Mouse (Mus musculus): ENCODE measurements around the gene Ank2. TPM values are rescaled to one million over a fixed set of nuclear protein-coding genes. Genes with fewer than 3 reads are reported as not detected.

Gene Ank2
- polyA plus RNA-seq, 1 experiment from 2014 or later, result 159 TPM

GRCm38 (mm10) chr3:127453254-127453653 lies 45.9 kb downstream of the Ank2 start:
- no peaks in the 10 kb centered on the region for H3K9me3 ChIP-seq
- WGBS, result 72% methylated on average over 6 of the region's 6 CpGs
- H3K4me2 ChIP-seq (replicated peaks), result no peak overlapping the region
- H3K27me3 ChIP-seq, result no peaks in the 10 kb centered on the region
- H3K9ac ChIP-seq (replicated peaks), result no peak overlapping the region
- H3K4me3 ChIP-seq, result no peak overlapping the region
- no peaks in the 10 kb centered on the region for H3K4me1 ChIP-seq
- no peak overlapping the region for H3K27ac ChIP-seq (replicated peaks)
- H3K36me3 ChIP-seq, result no peaks in the 10 kb centered on the region
- no peak for ATAC-seq (replicated peaks)

GRCm38 (mm10) chr3:127452233-127452632 lies 46.9 kb downstream of the Ank2 start:
- 44% methylated on average over 13 of the region's 13 CpGs for WGBS
- H3K36me3 ChIP-seq, result no peaks in the 10 kb centered on the region
- no peaks in the 10 kb centered on the region for H3K27me3 ChIP-seq
- no peak overlapping the region for H3K9ac ChIP-seq (replicated peaks)
- ATAC-seq (replicated peaks), result 0 out of 2 replicates have a peak, but pooled peaks have one; percentile 32
- H3K4me3 ChIP-seq, result no peak overlapping the region
- H3K4me1 ChIP-seq, result no peaks in the 10 kb centered on the region
- no peaks in the 10 kb centered on the region for H3K9me3 ChIP-seq
- H3K27ac ChIP-seq (replicated peaks), result no peak overlapping the region
- H3K4me2 ChIP-seq (replicated peaks), result no peak overlapping the region

GRCm38 (mm10) chr3:127451741-127452140 lies 47.4 kb downstream of the Ank2 start:
- no peak overlapping the region for H3K4me2 ChIP-seq (replicated peaks)
- ATAC-seq (replicated peaks), result no peak
- WGBS, result 78% methylated on average over 9 of the region's 9 CpGs

GRCm38 (mm10) chr3:127451070-127451469 lies 48.1 kb downstream of the Ank2 start:
- H3K9me3 ChIP-seq, result no peaks in the 10 kb centered on the region
- no peaks in the 10 kb centered on the region for H3K4me1 ChIP-seq
- H3K9ac ChIP-seq (replicated peaks), result no peak overlapping the region
- H3K27ac ChIP-seq (replicated peaks), result no peak overlapping the region
- 8% methylated on average over 3 of the region's 3 CpGs for WGBS
- H3K4me2 ChIP-seq (replicated peaks), result no peak overlapping the region
- no peaks in the 10 kb centered on the region for H3K36me3 ChIP-seq
- no peaks in the 10 kb centered on the region for H3K27me3 ChIP-seq
- H3K4me3 ChIP-seq, result no peak overlapping the region
- ATAC-seq (replicated peaks), result no peak

More at GRCm38 (mm10) chr3:127451741-127452140, 47.4 kb downstream of the Ank2 start:
- Histone ChIP-seq H3K9ac (replicated peaks) (no peak overlapping the region), H3K9me3 (no peaks in the 10 kb centered on the region), H3K36me3 (no peaks in the 10 kb centered on the region), H3K27me3 (no peaks in the 10 kb centered on the region), H3K27ac (replicated peaks) (no peak overlapping the region), H3K4me1 (no peaks in the 10 kb centered on the region), H3K4me3 (no peak overlapping the region)

- Histone ChIP-seq H3K27me3 (no peaks in the 10 kb centered on the region), H3K9ac (replicated peaks) (no peak overlapping the region), H3K36me3 (no peaks in the 10 kb centered on the region), H3K27ac (replicated peaks) (no peak overlapping the region), H3K4me1 (no peaks in the 10 kb centered on the region), H3K4me2 (replicated peaks) (no peak overlapping the region), H3K9me3 (no peaks in the 10 kb centered on the region), H3K4me3 (no peak overlapping the region)
- ATAC-seq (replicated peaks), result 0 out of 2 replicates have a peak, but pooled peaks have one; percentile 38
- WGBS, result 43% methylated on average over 5 of the region's 5 CpGs
Measured at GRCm38 (mm10) chr3:127446173-127446572, 53.0 kb downstream of the Ank2 start.

- H3K4me1 ChIP-seq, result no peaks in the 10 kb centered on the region
- no peaks in the 10 kb centered on the region for H3K27me3 ChIP-seq
- no peak overlapping the region for H3K4me3 ChIP-seq
- WGBS, result 16% methylated on average over 3 of the region's 3 CpGs
- H3K9ac ChIP-seq (replicated peaks), result no peak overlapping the region
- no peak overlapping the region for H3K27ac ChIP-seq (replicated peaks)
- H3K4me2 ChIP-seq (replicated peaks), result no peak overlapping the region
- no peaks in the 10 kb centered on the region for H3K9me3 ChIP-seq
- no peak for ATAC-seq (replicated peaks)
- H3K36me3 ChIP-seq, result no peaks in the 10 kb centered on the region
Measured at GRCm38 (mm10) chr3:127433291-127433690, 65.9 kb downstream of the Ank2 start.

GRCm38 (mm10) chr3:127429866-127430265 lies 69.3 kb downstream of the Ank2 start:
- Histone ChIP-seq H3K9me3 (no peaks in the 10 kb centered on the region), H3K36me3 (no peaks in the 10 kb centered on the region), H3K27ac (replicated peaks) (no peak overlapping the region; the same call in 1 of the 2 replicates), H3K4me1 (no peaks in the 10 kb centered on the region), H3K27me3 (no peaks in the 10 kb centered on the region), H3K4me2 (replicated peaks) (no peak overlapping the region), H3K9ac (replicated peaks) (no peak overlapping the region), H3K4me3 (no peak overlapping the region)
- WGBS, result 47% methylated on average over 13 of the region's 13 CpGs
- 0 out of 2 replicates have a peak, but pooled peaks have one; percentile 57 for ATAC-seq (replicated peaks)

GRCm38 (mm10) chr3:127428527-127428926 lies 70.6 kb downstream of the Ank2 start:
- no peak overlapping the region for H3K9ac ChIP-seq (replicated peaks)
- ATAC-seq (replicated peaks), result no peak
- no peaks in the 10 kb centered on the region for H3K4me1 ChIP-seq
- no peaks in the 10 kb centered on the region for H3K27me3 ChIP-seq
- H3K36me3 ChIP-seq, result no peaks in the 10 kb centered on the region
- 88% methylated on average over 3 of the region's 3 CpGs for WGBS
- no peak overlapping the region for H3K4me3 ChIP-seq
- H3K9me3 ChIP-seq, result no peaks in the 10 kb centered on the region
- H3K4me2 ChIP-seq (replicated peaks), result no peak overlapping the region
- H3K27ac ChIP-seq (replicated peaks), result no peak overlapping the region

- Histone ChIP-seq H3K36me3 (no peaks in the 10 kb centered on the region), H3K27ac (replicated peaks) (peak overlapping the region; percentile 70), H3K4me2 (replicated peaks) (no peak overlapping the region), H3K9ac (replicated peaks) (no peak overlapping the region), H3K4me3 (no peak overlapping the region), H3K4me1 (no peaks in the 10 kb centered on the region), H3K27me3 (no peaks in the 10 kb centered on the region), H3K9me3 (no peaks in the 10 kb centered on the region)
- 67% methylated on average over 4 of the region's 4 CpGs for WGBS
- peak; percentile 78 for ATAC-seq (replicated peaks)
Measured at GRCm38 (mm10) chr3:127416950-127417349, 82.2 kb downstream of the Ank2 start.

- WGBS, result 41% methylated on average over 1 of the region's 1 CpGs
Measured at GRCm38 (mm10) chr3:127414438-127414837, 84.7 kb downstream of the Ank2 start.

GRCm38 (mm10) chr3:127408684-127409550 lies 90.2 kb downstream of the Ank2 start:
- 16% methylated on average over 23 of the region's 23 CpGs for WGBS
- ATAC-seq (replicated peaks), result peak; percentile 99

More at GRCm38 (mm10) chr3:127414438-127414837, 84.7 kb downstream of the Ank2 start:
- no peak overlapping the region for H3K9ac ChIP-seq (replicated peaks)
- no peaks in the 10 kb centered on the region for H3K27me3 ChIP-seq
- H3K4me2 ChIP-seq (replicated peaks), result no peak overlapping the region
- H3K9me3 ChIP-seq, result no peaks in the 10 kb centered on the region
- ATAC-seq (replicated peaks), result no peak
- no peak overlapping the region for H3K4me3 ChIP-seq
- H3K4me1 ChIP-seq, result no peaks in the 10 kb centered on the region
- no peak overlapping the region for H3K27ac ChIP-seq (replicated peaks)
- no peaks in the 10 kb centered on the region for H3K36me3 ChIP-seq

GRCm38 (mm10) chr3:127407868-127408574 lies 91.1 kb downstream of the Ank2 start:
- Histone ChIP-seq H3K27ac (replicated peaks) (peak overlapping the region; percentile 97), H3K4me2 (replicated peaks) (peak overlapping the region; percentile 68), H3K4me1 (peaks cover 37% of the 10 kb centered on the region), H3K9me3 (no peaks in the 10 kb centered on the region), H3K27me3 (no peaks in the 10 kb centered on the region), H3K9ac (replicated peaks) (peak overlapping the region; percentile 89), H3K4me3 (peak overlapping the region; percentile 76), H3K36me3 (no peaks in the 10 kb centered on the region)
- ATAC-seq (replicated peaks), result peak; percentile 37
- 4% methylated on average over 9 of the region's 9 CpGs for WGBS

More at GRCm38 (mm10) chr3:127408684-127409550, 90.2 kb downstream of the Ank2 start:
- peak overlapping the region; percentile 68 for H3K4me2 ChIP-seq (replicated peaks)
- H3K27ac ChIP-seq (replicated peaks), result peak overlapping the region; percentile 97
- H3K9ac ChIP-seq (replicated peaks), result peak overlapping the region; percentile 89
- H3K4me3 ChIP-seq, result peak overlapping the region; percentile 76
- peaks cover 37% of the 10 kb centered on the region for H3K4me1 ChIP-seq
- no peaks in the 10 kb centered on the region for H3K9me3 ChIP-seq
- H3K27me3 ChIP-seq, result no peaks in the 10 kb centered on the region
- no peaks in the 10 kb centered on the region for H3K36me3 ChIP-seq

Data from forebrain, embryonic 15.5 days (tissue).